Mouse (Mus musculus): ENCODE results near the gene Zfp990. TPM values are rescaled to one million over a fixed set of nuclear protein-coding genes. Genes with fewer than 3 reads are reported as not detected.

Zfp990 gene
- total and polyA plus RNA-seq, 3 experiments, result 0.04 to 0.13 (median 0.13) TPM

DNA sequence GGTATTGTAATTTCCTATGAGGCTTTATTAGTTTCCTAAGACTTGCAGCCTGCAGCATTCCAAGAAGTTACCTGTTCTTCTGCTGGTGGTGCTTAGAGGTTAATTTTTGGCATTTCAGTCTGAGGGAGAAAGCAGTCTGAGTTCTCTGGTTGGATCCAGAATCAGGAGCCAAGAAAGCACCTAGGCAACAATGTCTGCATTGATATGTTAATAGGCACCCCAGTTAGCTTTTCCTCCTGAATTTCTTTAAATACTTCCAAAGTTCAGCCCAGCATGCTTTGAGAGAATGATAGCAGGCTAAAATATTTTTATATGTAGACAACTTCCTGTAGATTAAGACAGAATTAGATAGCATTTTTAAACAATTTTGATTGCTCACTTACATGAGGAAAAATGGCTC, 21.2 kb upstream of the Zfp990 start:
- Histone ChIP-seq H3K27me3 (replicated peaks) (no peaks in the 10 kb centered on the region), H3K36me3 (replicated peaks in 1 of 2; ENCODE audit: control insufficient read depth in 1 of 2, insufficient read depth in 1 of 2, low read length in 1 of 2) (no peaks in the 10 kb centered on the region), H3K4me3 (replicated peaks in 1 of 3; ENCODE audit: low read depth in 2 of 3, low read length in 2 of 3, poor library complexity in 1 of 3) (no peak overlapping the region), H3K4me1 (ENCODE audit: control insufficient read depth in 1 of 2, insufficient read depth in 2 of 2) (no peaks in the 10 kb centered on the region), H3K27ac (ENCODE audit: insufficient read depth, low read depth) (no peak overlapping the region), H3K79me2 (replicated peaks; ENCODE audit: control insufficient read depth, extremely low read depth, insufficient read depth, poor library complexity, severe bottlenecking) (no peaks in the 10 kb centered on the region), H3K9ac (ENCODE audit: insufficient read depth, low read depth) (no peak overlapping the region), H3K4me2 (ENCODE audit: insufficient read depth, low read depth, poor library complexity, severe bottlenecking) (no peak overlapping the region), H3K9me3 (replicated peaks; ENCODE audit: low read length) (no peaks in the 10 kb centered on the region)
- no peak for TF ChIP-seq NRF1 (IDR thresholded peaks at IDR 0.05; ENCODE audit: low read depth, low read length)
- no peak for TF ChIP-seq EP300 (IDR thresholded peaks at IDR 0.05; ENCODE audit: low read length)
- no peak for TF ChIP-seq PAX5 (IDR thresholded peaks at IDR 0.05; ENCODE audit: low read length)
- TF ChIP-seq MYC (IDR thresholded peaks at IDR 0.05; ENCODE audit: low read depth, low read length), result no peak
- dilution Hi-C loops (cut with MboI; ENCODE audit: extremely low pct_ligation_motif_present, extremely low pct_unique_long_range_greater_than_20kb, low sequenced_read_pairs), result no loop called here
- in situ Hi-C loops (cut with MboI; ENCODE audit: low pct_ligation_motif_present, low pct_unique_long_range_greater_than_20kb, low sequenced_read_pairs), result no loop called here
- DNase-seq (ENCODE audit: extremely low read depth), result no peak

DNA sequence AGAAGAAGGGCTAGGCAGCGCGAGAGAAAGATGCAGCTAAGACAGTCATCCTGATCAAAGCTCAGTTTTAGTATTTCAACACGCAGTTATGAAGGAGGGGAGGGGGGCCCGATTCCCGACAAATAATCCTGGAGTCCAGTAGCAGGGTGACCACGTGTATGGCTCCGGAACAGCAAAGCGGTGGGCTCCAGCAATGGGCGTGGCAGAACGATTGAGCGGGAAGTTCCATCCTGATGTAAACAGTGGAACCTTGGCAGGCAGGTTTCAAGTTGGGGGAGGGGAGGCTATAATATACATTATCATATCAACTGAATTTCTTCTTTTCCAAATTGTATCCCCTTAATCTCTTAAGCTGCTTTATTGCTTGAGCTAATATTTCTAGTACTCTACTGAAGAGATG, 18.4 kb upstream of the Zfp990 start:
- no peak overlapping the region for H3K9ac ChIP-seq (ENCODE audit: insufficient read depth, low read depth)
- TF ChIP-seq RAD21 (IDR thresholded peaks at IDR 0.05; ENCODE audit: low read depth, low read length) (no peak), USF1 (IDR thresholded peaks at IDR 0.05; ENCODE audit: low read depth, low read length) (no peak), E2F4 (IDR thresholded peaks at IDR 0.05; ENCODE audit: insufficient replicate concordance, low read depth, low read length) (no peak), MYC (IDR thresholded peaks at IDR 0.05; ENCODE audit: low read depth, low read length) (no peak), ETS1 (conservative IDR thresholded peaks at IDR 0.05; ENCODE audit: low read depth, low read length) (no peak), NRF1 (IDR thresholded peaks at IDR 0.05; ENCODE audit: low read depth, low read length) (no peak), CHD1 (IDR thresholded peaks at IDR 0.05; ENCODE audit: low read depth, low read length) (no peak), ZC3H11A (IDR thresholded peaks at IDR 0.05; ENCODE audit: low read depth, low read length) (no peak), ZKSCAN1 (IDR thresholded peaks at IDR 0.05; ENCODE audit: borderline replicate concordance, low read depth, low read length) (no peak), MXI1 (IDR thresholded peaks at IDR 0.05; ENCODE audit: low read depth, low read length) (no peak), POLR2A (IDR thresholded peaks at IDR 0.05; ENCODE audit: low read depth, low read length) (no peak), TCF12 (IDR thresholded peaks at IDR 0.05; ENCODE audit: low read depth, low read length) (no peak), BHLHE40 (IDR thresholded peaks at IDR 0.05; ENCODE audit: low read depth, low read length) (no peak), NELFE (IDR thresholded peaks at IDR 0.05; ENCODE audit: low read depth, low read length) (no peak), CHD2 (IDR thresholded peaks at IDR 0.05; ENCODE audit: low read length) (no peak), ELF1 (IDR thresholded peaks at IDR 0.05; ENCODE audit: low read depth, low read length) (no peak), ZMIZ1 (IDR thresholded peaks at IDR 0.05; ENCODE audit: low read depth, low read length) (no peak), IRF4 (IDR thresholded peaks at IDR 0.05; ENCODE audit: low read depth, low read length) (no peak), HCFC1 (IDR thresholded peaks at IDR 0.05; ENCODE audit: low read depth, low read length) (no peak)
- no peak overlapping the region for H3K4me2 ChIP-seq (ENCODE audit: insufficient read depth, low read depth, poor library complexity, severe bottlenecking)
- DNase-seq (ENCODE audit: extremely low read depth), result no peak
- no peaks in the 10 kb centered on the region for H3K79me2 ChIP-seq (replicated peaks; ENCODE audit: control insufficient read depth, extremely low read depth, insufficient read depth, poor library complexity, severe bottlenecking)
- in situ Hi-C loops (cut with MboI; ENCODE audit: low pct_ligation_motif_present, low pct_unique_long_range_greater_than_20kb, low sequenced_read_pairs), result no loop called here
- H3K27me3 ChIP-seq (replicated peaks), result no peaks in the 10 kb centered on the region
- dilution Hi-C loops (cut with MboI; ENCODE audit: extremely low pct_ligation_motif_present, extremely low pct_unique_long_range_greater_than_20kb, low sequenced_read_pairs), result no loop called here
- no peaks in the 10 kb centered on the region for H3K4me1 ChIP-seq (ENCODE audit: control insufficient read depth in 1 of 2, insufficient read depth in 2 of 2)
- H3K4me3 ChIP-seq (replicated peaks in 1 of 3; ENCODE audit: low read depth in 2 of 3, low read length in 2 of 3, poor library complexity in 1 of 3), result no peak overlapping the region
- H3K36me3 ChIP-seq (replicated peaks in 1 of 2; ENCODE audit: control insufficient read depth in 1 of 2, insufficient read depth in 1 of 2, low read length in 1 of 2), result no peaks in the 10 kb centered on the region
- H3K27ac ChIP-seq (ENCODE audit: insufficient read depth, low read depth), result no peak overlapping the region
- H3K9me3 ChIP-seq (replicated peaks; ENCODE audit: low read length), result no peaks in the 10 kb centered on the region
